Mouse (Mus musculus) gastrocnemius, postnatal 10 days (tissue): ENCODE results near the gene Timm13. TPM values are rescaled to one million over a fixed set of nuclear protein-coding genes. Genes with fewer than 3 reads are reported as not detected.
A peak's percentile ranks its signal among the peaks of the same experiment; 100 is the strongest.

ENCODE experiments used
- DNase-seq: peaks from one replicate; pipeline ENCODE4 v3.0.0; 2021; ENCODE audit warnings: mixed read lengths
- long read RNA-seq, 2 experiments: library from polyadenylated mRNA; stranded (forward); transcript quantifications; one replicate each; pipeline ENCODE4 v2.0.0; 2021
- total RNA-seq, 2 experiments: library from RNA; stranded (reverse); gene quantifications; 2 replicates each; pipeline ENCODE4 v1.2.3; 2021

The Timm13 gene
- 100 to 1,000 TPM; 113 to 127 TPM for total RNA-seq
- long read RNA-seq, experiment 1, transcript Timm13-201 (3 exons, 1,225 nt), result major isoform, 72 of 83 reads
- long read RNA-seq, experiment 1, transcript Timm13-204 (3 exons, 542 nt), result minor isoform, 5 of 83 reads
- long read RNA-seq, experiment 1, partial matches to known transcripts, result 0 of 83 reads
- long read RNA-seq, experiment 1, other reads (novel, unspliced or antisense), result 6 of 83 reads
- long read RNA-seq, experiment 2, transcript Timm13-201 (3 exons, 1,225 nt), result major isoform, 87 of 93 reads
- long read RNA-seq, experiment 2, partial matches to known transcripts, result 1 of 93 reads
- long read RNA-seq, experiment 2, other reads (novel, unspliced or antisense), result 2 of 93 reads

- DNase-seq, result peak; percentile 91
Observed at GRCm38 (mm10) chr10:80900318-80901247, at the start of gene Timm13. Gene Timm13 (minus strand): TSS chr10:80900969.

- DNase-seq, result no peak
Observed at GRCm38 (mm10) chr10:80950314-80950713, 49.5 kb upstream of the Timm13 start.

GRCm38 (mm10) chr10:80949081-80949480 lies 48.3 kb upstream of the Timm13 start:
- no peak for DNase-seq

DNA sequence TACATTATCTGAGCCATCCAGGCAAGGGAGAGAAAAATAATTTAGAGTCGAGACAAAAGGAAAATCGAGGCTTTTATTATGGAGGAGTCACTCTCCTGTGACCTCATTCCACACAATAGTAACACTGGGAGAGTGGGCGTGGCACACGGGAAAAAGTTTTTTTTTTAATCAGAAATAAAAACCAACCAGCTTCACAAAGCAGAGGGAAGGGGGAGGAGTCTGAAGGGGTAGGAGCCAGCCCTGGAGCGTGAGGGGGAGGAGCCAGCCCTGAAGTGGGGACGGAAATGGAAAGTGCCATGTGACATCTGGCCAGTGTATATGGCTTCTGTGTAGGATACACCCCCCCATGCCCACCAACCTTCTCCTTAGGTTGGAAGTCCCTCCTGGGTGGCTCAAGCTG lies 47.8 kb upstream of the Timm13 start:
- no peak for DNase-seq

DNA sequence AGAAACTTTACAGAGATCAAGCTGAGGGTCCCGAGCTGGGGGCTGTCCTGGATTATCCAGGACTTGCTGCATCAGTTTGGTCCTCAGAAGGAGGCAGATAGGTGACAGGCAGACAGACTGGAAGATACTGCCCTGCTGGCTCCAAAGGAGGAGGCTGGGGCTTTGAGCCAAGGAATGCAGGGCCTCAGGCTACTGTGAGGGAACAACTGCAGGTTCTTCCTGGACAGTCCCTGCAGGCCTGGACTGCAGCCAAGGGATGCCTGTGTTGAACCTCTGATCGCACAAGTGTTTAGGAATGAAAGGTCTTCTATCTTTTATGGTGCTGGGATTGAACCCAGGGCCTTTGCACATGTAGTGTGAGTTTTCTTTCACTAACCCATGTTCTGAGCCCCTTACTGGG lies 47.0 kb upstream of the Timm13 start:
- peak; percentile 61 for DNase-seq

DNA sequence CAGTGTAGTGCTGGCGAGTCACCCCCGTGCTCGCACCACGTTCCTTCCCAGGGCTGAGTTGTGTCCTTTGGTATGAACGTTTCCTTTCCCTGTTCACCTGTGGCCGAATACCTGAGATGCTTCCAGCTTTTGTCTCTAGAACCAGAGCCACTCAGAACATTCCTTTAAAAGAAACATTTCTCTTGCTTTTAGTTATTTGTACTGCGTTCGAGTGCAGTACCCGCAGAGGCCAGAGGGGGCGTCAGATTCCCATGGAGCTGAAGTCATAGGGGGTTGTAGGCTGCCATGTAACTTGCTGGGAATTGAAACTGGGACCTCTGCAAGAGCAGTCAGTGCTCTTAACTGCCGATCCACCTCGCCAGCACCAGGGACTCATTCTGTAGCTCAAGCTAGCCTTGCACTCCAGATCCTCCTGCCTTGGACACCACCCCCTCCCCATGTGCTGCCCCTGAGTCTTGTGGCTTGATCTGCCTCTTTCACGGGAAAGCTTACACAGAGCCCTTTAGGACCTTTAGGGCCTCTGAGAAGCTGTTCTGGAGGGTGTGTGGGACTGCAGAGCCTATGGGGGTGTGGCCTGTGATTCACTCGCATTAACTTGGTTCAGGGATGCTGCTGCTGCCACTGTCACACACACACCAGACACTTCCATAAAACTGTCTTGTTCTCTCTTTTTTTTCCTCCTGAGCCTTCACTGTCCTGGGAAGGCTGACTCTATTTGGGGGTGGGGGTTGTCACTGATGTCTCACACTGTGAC lies 46.1 kb upstream of the Timm13 start:
- no peak for DNase-seq

GRCm38 (mm10) chr10:80944231-80944630 lies 43.5 kb upstream of the Timm13 start:
- DNase-seq, result no peak

DNA sequence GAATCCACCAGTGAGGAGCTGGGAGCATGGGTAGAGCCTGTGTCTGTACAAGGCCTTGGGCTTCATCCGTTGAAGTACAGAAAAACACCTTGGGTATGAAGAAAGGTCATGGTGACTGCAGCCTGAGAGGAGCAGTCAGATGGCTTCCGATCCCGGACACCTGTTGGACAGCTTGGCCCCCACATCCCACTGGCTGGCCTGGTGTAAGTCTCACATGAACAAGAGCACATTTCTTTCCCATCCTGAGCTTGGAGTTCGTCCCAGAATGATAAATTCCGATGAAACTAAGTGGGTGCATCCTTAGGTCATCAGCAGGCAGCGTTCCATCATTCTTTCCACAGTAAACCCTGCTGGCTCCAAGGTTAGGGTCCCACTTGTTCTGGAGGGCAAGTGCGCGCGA lies 42.9 kb upstream of the Timm13 start:
- DNase-seq, result no peak

DNA sequence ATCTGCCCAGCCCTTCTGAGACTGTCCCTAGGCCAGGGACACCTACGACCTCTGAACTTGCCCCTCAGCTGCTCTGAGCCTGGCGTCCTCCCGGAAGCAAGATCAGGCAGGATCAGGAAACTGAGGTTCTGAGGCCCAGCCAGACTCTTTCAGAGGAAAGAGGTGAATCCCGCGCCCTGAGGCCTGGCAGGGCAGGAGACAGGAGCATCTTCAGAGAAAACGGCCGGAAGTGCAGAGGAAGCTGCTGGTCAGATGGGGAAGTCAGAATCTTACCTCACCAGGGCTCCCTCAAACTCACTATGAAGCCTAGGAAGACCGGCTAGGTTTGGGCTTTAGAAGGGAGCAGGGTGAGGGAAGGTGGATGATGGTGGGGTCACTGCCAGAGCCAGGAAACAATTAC lies 42.1 kb upstream of the Timm13 start:
- no peak for DNase-seq

DNA sequence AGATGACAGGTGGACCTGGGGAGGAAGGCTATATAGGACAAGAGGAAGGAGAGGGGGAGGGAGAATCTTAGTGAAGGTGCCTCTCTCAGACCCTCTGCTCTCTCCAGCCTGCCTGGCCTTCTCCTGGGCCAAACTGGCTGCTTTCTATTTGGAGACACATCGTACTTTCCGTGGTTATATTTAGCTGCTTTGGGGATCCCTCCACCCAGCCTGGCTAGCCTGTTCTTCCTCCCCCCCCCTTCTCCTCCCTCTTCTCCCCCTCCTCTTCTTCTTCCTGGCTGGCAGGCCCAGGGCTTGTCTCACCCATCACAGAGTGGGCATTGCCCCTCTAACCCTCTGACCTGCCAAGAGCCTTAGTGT lies 40.2 kb upstream of the Timm13 start:
- DNase-seq, result no peak

GRCm38 (mm10) chr10:80940320-80940987 lies 39.7 kb upstream of the Timm13 start:
- peak; percentile 72 for DNase-seq

DNA sequence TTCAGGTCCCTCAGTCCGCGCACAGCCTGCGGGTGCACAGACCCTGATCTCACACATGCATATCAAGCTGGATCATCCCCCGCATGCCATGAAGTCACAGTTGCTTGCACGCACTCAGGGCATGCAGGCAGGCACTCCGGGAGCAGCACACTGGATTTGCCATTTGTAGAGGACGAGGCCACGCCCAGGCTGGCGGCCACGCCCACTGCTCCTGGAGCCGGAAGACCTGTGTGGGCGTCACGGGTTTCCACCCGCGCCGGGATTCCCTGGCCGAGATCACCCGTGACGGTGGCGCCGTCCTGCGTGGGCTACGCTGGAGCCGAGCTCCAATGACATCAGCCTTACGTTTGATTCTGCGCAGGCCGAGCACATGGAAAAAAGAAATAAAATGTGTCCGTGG lies 38.9 kb upstream of the Timm13 start:
- peak; percentile 81 for DNase-seq

GRCm38 (mm10) chr10:80938831-80939550 lies 38.2 kb upstream of the Timm13 start:
- DNase-seq, result no peak

- DNase-seq, result peak; percentile 72
Observed at GRCm38 (mm10) chr10:80937646-80938045, 36.9 kb upstream of the Timm13 start.

- DNase-seq, result no peak
Observed at GRCm38 (mm10) chr10:80936810-80937164, 36.0 kb upstream of the Timm13 start.

DNA sequence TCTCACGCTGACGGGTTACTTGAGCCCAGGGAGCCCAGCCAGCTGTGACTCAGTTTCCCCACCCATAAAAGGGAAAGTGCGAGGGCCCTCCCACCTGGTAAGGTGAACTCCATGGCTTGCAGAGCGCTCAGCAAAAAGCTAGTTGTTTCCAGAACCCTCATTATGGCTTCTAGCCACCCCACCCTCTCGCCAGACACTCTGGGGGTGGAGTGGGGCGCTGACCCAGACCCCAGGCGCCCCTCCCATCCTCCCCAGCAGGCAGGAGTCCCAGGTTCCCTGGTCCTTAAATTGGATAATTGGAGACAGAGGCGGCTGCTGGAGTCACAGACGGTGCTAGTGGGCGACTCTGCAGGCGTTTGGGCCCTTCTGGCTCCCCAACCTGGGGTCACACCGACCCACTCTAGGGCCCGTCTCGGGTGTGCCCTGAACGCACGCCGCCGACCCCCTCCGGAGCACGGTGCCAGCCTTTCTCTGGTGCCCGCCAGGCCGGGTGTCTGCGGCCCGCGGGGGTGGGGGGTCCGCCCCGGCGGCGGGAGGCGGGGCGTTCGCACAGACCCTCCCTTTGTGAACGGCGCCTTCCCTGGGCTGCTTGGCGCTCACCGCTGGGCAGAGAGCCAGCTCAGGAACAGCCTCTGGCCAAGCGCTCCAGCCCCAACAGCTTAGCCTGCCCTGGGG lies 35.5 kb upstream of the Timm13 start:
- peak; percentile 78 for DNase-seq

- no peak for DNase-seq
Observed at GRCm38 (mm10) chr10:80935698-80936097, 34.9 kb upstream of the Timm13 start.

DNA sequence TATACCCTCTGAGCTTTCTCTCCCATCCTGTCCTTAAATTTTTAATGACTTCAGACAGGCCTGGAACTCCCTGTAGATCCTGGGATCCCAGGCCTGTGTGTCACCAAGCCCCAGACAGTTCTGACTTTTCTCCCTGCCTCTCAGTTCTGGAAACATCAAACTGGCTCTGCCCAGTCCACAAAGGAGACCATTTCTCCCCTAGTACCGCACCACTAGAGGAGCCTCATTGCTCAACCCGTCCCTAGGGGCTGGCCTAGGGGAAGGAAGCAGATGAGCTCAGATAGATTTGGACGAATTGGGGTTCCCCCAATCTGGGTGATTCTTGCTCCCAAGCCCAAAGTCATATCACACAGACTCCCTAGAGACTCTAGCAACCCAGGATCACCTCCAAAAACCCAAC lies 34.5 kb upstream of the Timm13 start:
- DNase-seq, result no peak

DNA sequence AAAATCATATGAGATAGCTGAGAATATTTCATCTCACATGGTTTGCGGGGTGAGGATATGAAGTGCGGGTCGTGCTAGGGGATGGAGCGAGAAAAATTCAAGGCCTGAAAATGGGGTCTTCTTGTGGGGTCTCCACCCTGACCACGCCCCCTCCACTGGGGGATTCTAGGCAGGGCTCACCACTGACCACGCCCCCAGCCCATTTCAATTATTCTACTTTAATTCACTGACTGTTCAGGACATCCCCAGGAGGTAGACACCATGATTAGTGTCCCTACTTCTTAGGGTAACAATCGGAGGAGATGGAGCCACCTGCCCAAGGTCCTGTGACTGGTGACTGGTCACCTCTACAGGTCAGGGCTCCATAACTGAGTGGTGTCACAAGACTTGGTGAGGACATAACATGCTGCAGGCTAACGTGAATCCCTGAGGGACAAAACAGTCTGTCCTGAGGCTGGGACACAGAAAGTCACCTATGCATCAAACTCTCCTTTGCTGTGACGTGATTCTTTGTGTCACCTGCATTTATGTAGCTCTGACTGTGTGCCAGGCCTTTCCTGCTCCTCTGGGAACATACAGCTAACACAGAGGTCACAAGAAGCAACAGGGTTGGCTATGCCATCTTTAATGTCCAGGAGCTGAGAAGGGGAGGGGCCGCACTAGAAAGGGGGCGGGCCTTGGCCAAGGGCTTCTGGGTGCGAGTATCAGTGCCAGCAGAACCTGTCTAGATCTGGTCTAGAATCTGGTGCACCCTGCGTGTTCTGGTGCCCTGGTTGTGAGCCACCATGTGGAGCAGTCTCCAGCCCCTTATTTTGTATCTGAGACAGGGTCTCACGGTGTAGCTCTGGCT lies 33.6 kb upstream of the Timm13 start:
- no peak for DNase-seq

- DNase-seq, result no peak
Observed at GRCm38 (mm10) chr10:80933421-80933979, 32.7 kb upstream of the Timm13 start.
